Mouse (Mus musculus) CH12.LX (cell line): ENCODE data around the gene Hlcs. TPM values are rescaled to one million over a fixed set of nuclear protein-coding genes. Genes with fewer than 3 reads are reported as not detected.

Experiments used
- DNase-seq: peaks from one replicate; pipeline ENCODE4 v3.0.0-alpha.2; 2013; ENCODE audit errors: extremely low read depth
- H3K27ac ChIP-seq: 2 replicates; pipeline ENCODE4 v1.5.1; 2012; ENCODE audit warnings: low read depth, mild to moderate bottlenecking, control low read depth, moderate library complexity; ENCODE audit not compliant: insufficient read depth
- H3K27me3 ChIP-seq: replicated peaks from 2 replicates; pipeline ENCODE3; 2012; ENCODE audit warnings: inconsistent platforms
- H3K36me3 ChIP-seq, 2 experiments: replicated peaks in 1 of 2; 2 replicates each; pipeline versions ENCODE3 to v1.6.1; 2012; ENCODE audit warnings: inconsistent platforms in 1 of 2, low read length in 1 of 2, mild to moderate bottlenecking in 1 of 2, mixed read lengths in 1 of 2, moderate library complexity in 1 of 2; ENCODE audit not compliant: control insufficient read depth in 1 of 2, insufficient read depth in 1 of 2
- H3K4me1 ChIP-seq, 2 experiments: 2 replicates each; pipeline ENCODE4 v1.6.1; 2012; ENCODE audit warnings: inconsistent platforms in 1 of 2, moderate library complexity in 1 of 2; ENCODE audit not compliant: insufficient read depth in 2 of 2, control insufficient read depth in 1 of 2
- H3K4me2 ChIP-seq: 2 replicates; pipeline ENCODE4 v1.6.1; 2012; ENCODE audit warnings: low read depth, mild to moderate bottlenecking, control low read depth; ENCODE audit not compliant: poor library complexity, insufficient read depth, severe bottlenecking
- H3K4me3 ChIP-seq, 3 experiments: fragments of 150-350 bp in 1 of 3; sonication (generic) in 1 of 3; replicated peaks in 1 of 3; 2 replicates each; pipeline versions ENCODE3 to v1.5.1; 2011 to 2012; ENCODE audit warnings: low read depth in 2 of 3, low read length in 2 of 3, mild to moderate bottlenecking in 2 of 3, moderate library complexity in 2 of 3, control low read depth in 1 of 3, improper control_type of control experiment in 1 of 3, inconsistent platforms in 1 of 3, mixed read lengths in 1 of 3; ENCODE audit not compliant: poor library complexity in 1 of 3
- H3K79me2 ChIP-seq: replicated peaks from 2 replicates; pipeline ENCODE4 v1.6.1; 2012; ENCODE audit warnings: mild to moderate bottlenecking, moderate library complexity; ENCODE audit not compliant: control insufficient read depth, poor library complexity, insufficient read depth, severe bottlenecking; ENCODE audit errors: extremely low read depth
- H3K9ac ChIP-seq: 2 replicates; pipeline ENCODE4 v1.6.1; 2012; ENCODE audit warnings: low read depth, mild to moderate bottlenecking, control low read depth, moderate library complexity; ENCODE audit not compliant: insufficient read depth
- H3K9me3 ChIP-seq: replicated peaks from 2 replicates; pipeline ENCODE3; 2012; ENCODE audit warnings: low read length, inconsistent platforms, mixed read lengths
- CHD1 ChIP-seq: IDR thresholded peaks from 2 replicates; pipeline ENCODE4 v1.6.1; 2012; ENCODE audit warnings: low read depth, low read length, improper control_type of control experiment, inconsistent platforms
- E2F4 ChIP-seq: IDR thresholded peaks from 2 replicates; pipeline ENCODE4 v1.6.1; 2011; ENCODE audit warnings: low read depth, low read length, improper control_type of control experiment; ENCODE audit not compliant: insufficient replicate concordance
- ELF1 ChIP-seq: IDR thresholded peaks from 2 replicates; pipeline ENCODE4 v1.6.1; 2014; ENCODE audit warnings: low read depth, mild to moderate bottlenecking, inconsistent platforms, low read length, improper control_type of control experiment
- ETS1 ChIP-seq: conservative IDR thresholded peaks from 2 replicates; pipeline ENCODE4 v1.6.1; 2012; ENCODE audit warnings: low read depth, mild to moderate bottlenecking, inconsistent platforms, low read length, improper control_type of control experiment, moderate library complexity
- GABPA ChIP-seq: IDR thresholded peaks from 2 replicates; pipeline ENCODE4 v1.6.1; 2012; ENCODE audit warnings: low read depth, low read length, improper control_type of control experiment, inconsistent platforms; ENCODE audit not compliant: insufficient replicate concordance
- IRF4 ChIP-seq: IDR thresholded peaks from 2 replicates; pipeline ENCODE4 v1.6.1; 2014; ENCODE audit warnings: low read depth, mild to moderate bottlenecking, inconsistent platforms, low read length, improper control_type of control experiment
- JUN ChIP-seq: IDR thresholded peaks from 2 replicates; pipeline ENCODE4 v1.6.1; 2011; ENCODE audit warnings: low read depth, mild to moderate bottlenecking, low read length, improper control_type of control experiment, moderate library complexity; ENCODE audit not compliant: insufficient read depth
- JUND ChIP-seq: conservative IDR thresholded peaks from 2 replicates; pipeline ENCODE4 v1.6.1; 2011; ENCODE audit warnings: low read depth, low read length, improper control_type of control experiment
- KAT2A ChIP-seq: IDR thresholded peaks from 2 replicates; pipeline ENCODE4 v1.6.1; 2012; ENCODE audit warnings: low read length, improper control_type of control experiment, inconsistent platforms; ENCODE audit not compliant: insufficient replicate concordance
- MAFK ChIP-seq: IDR thresholded peaks from 2 replicates; pipeline ENCODE4 v1.6.1; 2011; ENCODE audit warnings: low read length, improper control_type of control experiment; ENCODE audit not compliant: insufficient replicate concordance
- MEF2A ChIP-seq: IDR thresholded peaks from 2 replicates; pipeline ENCODE4 v1.6.1; 2014; ENCODE audit warnings: low read depth, mild to moderate bottlenecking, inconsistent platforms, low read length, improper control_type of control experiment, borderline replicate concordance
- NELFE ChIP-seq: IDR thresholded peaks from 2 replicates; pipeline ENCODE4 v1.6.1; 2011; ENCODE audit warnings: low read depth, low read length, improper control_type of control experiment
- POLR2A ChIP-seq: IDR thresholded peaks from 2 replicates; pipeline ENCODE4 v1.6.1; 2011; ENCODE audit warnings: low read depth, mild to moderate bottlenecking, improper control_type of control experiment, low read length
- SIN3A ChIP-seq: IDR thresholded peaks from 2 replicates; pipeline ENCODE4 v1.6.1; 2012; ENCODE audit warnings: low read length, improper control_type of control experiment, inconsistent platforms
- TBP ChIP-seq: conservative IDR thresholded peaks from 2 replicates; pipeline ENCODE4 v1.6.1; 2011; ENCODE audit warnings: low read depth, low read length, improper control_type of control experiment
- TCF12 ChIP-seq: IDR thresholded peaks from 2 replicates; pipeline ENCODE4 v1.6.1; 2014; ENCODE audit warnings: low read depth, mild to moderate bottlenecking, inconsistent platforms, low read length, improper control_type of control experiment
- USF1 ChIP-seq: IDR thresholded peaks from 2 replicates; pipeline ENCODE4 v1.6.1; 2014; ENCODE audit warnings: low read depth, mild to moderate bottlenecking, inconsistent platforms, low read length, improper control_type of control experiment
- USF2 ChIP-seq: conservative IDR thresholded peaks from 2 replicates; pipeline ENCODE4 v1.6.1; 2011; ENCODE audit warnings: low read depth, low read length, improper control_type of control experiment
- ZKSCAN1 ChIP-seq: IDR thresholded peaks from 2 replicates; pipeline ENCODE4 v1.6.1; 2012; ENCODE audit warnings: low read depth, inconsistent platforms, low read length, improper control_type of control experiment, borderline replicate concordance
- ZMIZ1 ChIP-seq: IDR thresholded peaks from 2 replicates; pipeline ENCODE4 v1.6.1; 2012; ENCODE audit warnings: low read depth, mild to moderate bottlenecking, inconsistent platforms, low read length, improper control_type of control experiment
- dilution Hi-C: fragments of 300-500 bp; cut with MboI; formaldehyde crosslinking; loops from 2 replicates; pipeline ENCODE4 v1.14.3; 2020; ENCODE audit warnings: low sequenced_read_pairs; ENCODE audit not compliant: extremely low pct_unique_long_range_greater_than_20kb, extremely low pct_ligation_motif_present
- in situ Hi-C: fragments of 300-500 bp; cut with MboI; formaldehyde crosslinking; loops from 3 replicates; pipeline ENCODE4 v1.14.3; 2019; ENCODE audit warnings: low sequenced_read_pairs, low pct_ligation_motif_present, low pct_unique_long_range_greater_than_20kb, mixed read lengths
- polyA plus RNA-seq: library from polyadenylated mRNA; unstranded; fragments of >175 nt; gene quantifications from 2 replicates; pipeline ENCODE4 v1.2.1, GENCODE M21; 2012; ENCODE audit warnings: low read depth; ENCODE audit not compliant: insufficient read length
- total RNA-seq, 2 experiments: library from RNA; depleted of rRNA; stranded (reverse); fragments of 300-350 nt in 1 of 2; fragments of >200 nt in 1 of 2; gene quantifications; 2 replicates each; pipeline ENCODE4 v1.2.3; 2012 to 2014

The Hlcs gene
- total and polyA plus RNA-seq, 3 experiments: 5.3 to 12.5 (median 9.4) TPM

- Histone ChIP-seq H3K4me2 (no peak overlapping the region), H3K4me3 (no peak overlapping the region), H3K27me3 (no peaks in the 10 kb centered on the region), H3K36me3 (peaks cover 0 to 13% of the 10 kb centered on the region in 2 experiments), H3K27ac (no peak overlapping the region), H3K9me3 (no peaks in the 10 kb centered on the region), H3K9ac (no peak overlapping the region), H3K4me1 (peaks cover 8 to 11% of the 10 kb centered on the region in 2 experiments; a peak in 3 of 4 replicates), H3K79me2 (no peaks in the 10 kb centered on the region)
- dilution Hi-C loops: no loop called here
- in situ Hi-C loops: no loop called here
- TF ChIP-seq ETS1: no peak
- no peak for TF ChIP-seq MEF2A
- no peak for TF ChIP-seq POLR2A
- no peak for DNase-seq
Measured at GRCm38 (mm10) chr16:94148139-94148538, 165.2 kb downstream of the Hlcs start.

- Histone ChIP-seq H3K4me3 (no peak overlapping the region), H3K27ac (no peak overlapping the region), H3K79me2 (no peaks in the 10 kb centered on the region), H3K9me3 (no peaks in the 10 kb centered on the region), H3K36me3 (peaks cover 4 to 15% of the 10 kb centered on the region in 2 experiments), H3K4me2 (no peak overlapping the region), H3K27me3 (no peaks in the 10 kb centered on the region), H3K4me1 (peaks cover 3 to 4% of the 10 kb centered on the region in 2 experiments; a peak in 2 of 4 replicates), H3K9ac (no peak overlapping the region)
- DNase-seq: no peak
- TF ChIP-seq USF1 (no peak), IRF4 (no peak), JUN (no peak), ELF1 (no peak), ETS1 (no peak), E2F4 (no peak), GABPA (no peak), MEF2A (no peak), POLR2A (no peak), MAFK (no peak), ZMIZ1 (no peak), TBP (no peak), USF2 (no peak), CHD1 (no peak), ZKSCAN1 (no peak), SIN3A (no peak), KAT2A (no peak), NELFE (no peak), TCF12 (no peak), JUND (no peak)
- in situ Hi-C loops (no loop called here), dilution Hi-C loops (no loop called here)
Measured at GRCm38 (mm10) chr16:94143325-94143724, 170.0 kb downstream of the Hlcs start.
